Mouse (Mus musculus): ENCODE data around the gene Dnah8.
A peak's percentile ranks its signal among the peaks of the same experiment; 100 is the strongest.
"Not testable (repeated sequence)": the region's sequence is repeated elsewhere in the genome, so short reads cannot be mapped to it uniquely, and the experiment has no call there.

Dnah8 gene

DNA sequence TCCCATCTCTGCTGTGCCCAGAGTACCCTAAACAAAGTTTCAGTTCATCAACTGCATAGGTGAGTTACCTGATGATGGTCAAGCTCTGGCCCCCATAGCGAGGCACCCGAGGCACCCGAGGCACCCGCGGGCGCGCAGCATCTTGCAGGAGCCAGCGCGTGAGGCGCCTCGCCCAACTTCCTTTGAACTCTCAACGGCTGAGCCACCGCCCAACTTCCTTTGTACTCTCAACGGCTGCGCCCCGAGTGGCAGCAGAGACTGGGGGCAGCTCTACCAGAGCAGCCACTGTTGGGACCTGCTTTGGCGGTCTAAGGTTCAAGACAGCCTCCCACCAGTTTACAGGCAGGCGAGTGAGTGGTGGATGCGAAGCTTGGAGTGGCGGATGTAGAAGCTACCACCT lies at the start of gene Dnah8:
Gene Dnah8 (plus strand): TSS at position 223 of the 400 bp plus-strand sequence.
- not testable (repeated sequence) for DNase-seq (ENCODE audit: low spot score)

GRCm38 (mm10) chr17:30574783-30575075 lies 49.4 kb upstream of the Dnah8 start:
- no peak for DNase-seq (ENCODE audit: low spot score)

DNA sequence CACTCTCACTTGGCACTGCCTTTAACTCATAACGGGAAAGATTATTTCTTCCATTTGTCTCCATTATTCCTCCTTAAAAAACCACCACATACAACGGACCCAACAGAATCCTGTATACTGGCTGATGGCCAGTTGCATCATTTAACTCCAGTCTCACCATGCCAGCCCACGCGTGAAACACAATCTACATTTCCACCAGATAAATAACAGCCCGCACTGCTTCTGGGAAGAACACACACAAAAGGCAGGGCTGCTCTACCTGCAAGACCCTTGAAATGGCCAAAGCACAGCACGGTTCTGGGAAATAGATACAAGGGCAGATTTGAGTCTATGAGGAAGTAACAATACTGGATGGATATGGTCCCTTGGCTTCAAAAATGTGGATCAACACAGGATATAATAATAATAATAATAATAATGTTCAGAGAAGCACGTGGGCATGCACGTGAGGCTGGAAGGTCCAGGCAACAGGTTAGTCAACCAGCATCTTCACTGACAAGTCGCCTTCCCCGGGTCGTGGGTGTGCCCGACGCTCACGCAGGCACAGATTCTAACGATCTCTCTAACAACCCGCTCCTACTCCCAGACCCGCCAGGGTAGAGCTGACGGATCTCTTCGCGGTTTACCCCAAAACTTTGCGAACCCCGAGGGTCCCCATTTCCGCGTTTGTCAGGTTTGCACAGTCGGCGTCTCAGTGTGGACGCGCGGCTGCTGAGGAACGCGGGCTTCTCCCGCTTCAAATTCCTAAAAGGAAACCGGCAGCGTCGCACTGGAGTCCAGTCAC lies 48.8 kb upstream of the Dnah8 start:
- peak; percentile 63 for DNase-seq (ENCODE audit: low spot score)

DNA sequence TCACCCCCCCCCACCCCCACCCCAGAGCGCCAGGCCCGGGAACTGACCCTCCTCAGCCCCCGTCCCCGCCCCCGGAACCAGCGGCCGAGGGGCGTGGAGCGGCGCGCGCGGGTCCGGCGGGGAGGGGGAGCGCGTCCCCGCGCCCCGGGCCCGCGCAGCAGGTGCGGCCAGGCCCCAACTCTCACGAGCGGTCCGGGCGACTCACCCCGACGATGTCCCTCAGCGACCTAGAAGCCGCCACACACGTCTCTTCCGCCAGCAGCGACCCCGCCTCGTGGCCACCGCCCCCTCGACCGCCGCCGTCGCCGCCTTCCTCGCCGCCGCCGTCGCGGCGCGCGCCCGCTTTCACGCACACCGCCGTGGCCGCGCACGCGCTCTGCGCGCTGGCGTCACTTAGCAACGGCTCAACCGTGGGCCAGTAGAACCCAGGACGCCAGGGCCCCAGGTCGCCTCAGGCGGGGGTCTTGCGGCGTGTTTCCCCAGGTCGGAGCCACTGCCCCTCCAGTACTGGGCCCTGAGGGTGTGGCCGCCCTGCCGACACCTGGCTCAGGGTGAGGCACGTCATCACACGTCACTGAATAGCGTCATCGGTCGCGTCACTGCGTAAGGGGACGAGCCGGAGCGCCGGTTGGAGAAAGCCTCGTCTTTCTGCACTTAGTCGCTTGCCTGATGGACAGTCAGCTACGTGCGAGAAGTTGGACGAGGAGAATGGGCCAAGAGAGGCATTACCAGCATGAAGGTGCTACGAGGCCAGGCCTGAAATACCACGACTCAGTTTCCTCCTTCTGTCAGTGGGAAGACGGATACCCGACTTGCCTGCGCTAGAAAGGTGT lies 48.0 kb upstream of the Dnah8 start, which contains the start of gene Btbd9:
Gene Btbd9 (minus strand): TSS at position 548 of the 833 bp plus-strand sequence.
- peak; percentile 94 for DNase-seq (ENCODE audit: low spot score)

GRCm38 (mm10) chr17:30576946-30577345 lies 47.2 kb upstream of the Dnah8 start:
- DNase-seq (ENCODE audit: low spot score): no peak

GRCm38 (mm10) chr17:30580781-30581180 lies 43.4 kb upstream of the Dnah8 start:
- DNase-seq (ENCODE audit: low spot score): no peak

GRCm38 (mm10) chr17:30581201-30581600 lies 43.0 kb upstream of the Dnah8 start:
- DNase-seq (ENCODE audit: low spot score): no peak

DNA sequence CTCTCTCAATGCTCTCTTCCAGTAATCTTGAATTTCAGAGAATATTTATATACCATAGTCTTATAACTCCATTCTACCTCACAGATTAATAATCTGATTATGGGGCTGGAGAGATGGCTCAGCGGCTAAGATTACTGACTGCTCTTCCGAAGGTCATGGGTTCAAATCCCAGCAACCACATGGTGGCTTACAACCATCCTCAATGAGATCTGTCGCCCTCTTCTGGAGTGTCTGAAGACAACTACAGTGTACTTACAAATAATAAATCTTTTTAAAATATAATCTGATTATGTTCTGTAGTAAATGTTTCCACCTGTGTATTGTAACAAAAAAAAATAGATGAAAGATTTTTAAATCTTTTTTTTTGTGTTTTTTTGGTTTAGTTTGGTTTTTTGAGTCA lies 41.8 kb upstream of the Dnah8 start:
- no peak for DNase-seq (ENCODE audit: low spot score)

DNA sequence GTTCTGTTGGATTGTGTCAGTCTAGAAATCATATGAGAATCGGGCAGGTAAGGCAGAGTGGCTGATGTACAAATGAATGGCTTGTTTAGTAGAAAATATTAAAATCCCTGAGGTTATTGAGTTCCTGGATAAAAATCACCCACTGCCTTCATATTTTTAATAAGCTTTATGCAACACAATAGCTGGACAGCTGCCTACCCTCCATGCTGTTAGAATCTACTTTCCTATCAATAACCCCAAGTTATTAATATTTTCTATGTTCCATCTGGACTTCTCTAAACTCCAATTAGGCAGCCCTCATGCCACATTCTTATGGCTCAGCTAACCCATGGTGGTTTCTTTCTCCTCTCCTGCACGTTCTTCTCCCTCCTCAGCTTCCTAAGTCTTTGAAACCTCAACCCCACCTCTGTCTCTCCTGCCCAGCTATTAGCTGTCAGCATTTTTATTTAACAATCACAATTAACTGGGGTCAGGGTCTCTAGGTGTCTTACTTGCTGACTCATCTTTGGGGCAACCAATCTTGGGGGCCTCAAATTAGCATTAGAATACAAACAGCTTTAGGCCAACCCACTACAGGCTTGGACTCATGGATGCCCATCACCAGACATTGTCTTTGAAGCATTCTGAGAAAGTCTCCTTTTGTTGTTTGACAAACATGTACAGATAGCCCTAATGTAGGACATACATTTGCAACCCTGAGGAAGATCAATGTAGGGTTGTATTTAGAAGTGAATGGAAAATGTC lies 40.7 kb upstream of the Dnah8 start:
- DNase-seq (ENCODE audit: low spot score): no peak

GRCm38 (mm10) chr17:30590417-30591198 lies 33.5 kb upstream of the Dnah8 start:
- peak; percentile 43 for DNase-seq (ENCODE audit: low spot score)

DNA sequence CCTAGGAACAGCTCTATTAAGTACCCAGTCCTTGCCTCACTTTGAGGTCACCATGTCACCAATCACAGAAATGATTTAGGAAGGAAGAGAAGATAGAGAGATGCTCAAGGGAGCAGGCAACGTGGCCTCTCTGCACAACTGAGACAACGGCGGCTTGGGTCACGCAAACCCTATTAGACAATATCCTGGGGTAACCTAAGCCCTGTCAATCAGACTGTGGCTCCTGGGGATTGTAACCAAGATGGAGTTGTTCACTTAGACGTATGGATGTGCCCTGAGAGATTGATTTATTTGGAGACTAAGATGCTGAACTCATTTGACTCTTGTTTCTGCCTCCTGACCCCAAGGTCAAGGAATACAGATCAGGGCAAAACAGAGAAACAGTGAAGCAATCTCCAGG lies 29.7 kb upstream of the Dnah8 start:
- DNase-seq (ENCODE audit: low spot score): no peak

- DNase-seq (ENCODE audit: low spot score): no peak
Observed at GRCm38 (mm10) chr17:30594846-30595245, 29.3 kb upstream of the Dnah8 start.

GRCm38 (mm10) chr17:30597786-30598185 lies 26.4 kb upstream of the Dnah8 start:
- no peak for DNase-seq (ENCODE audit: low spot score)

DNA sequence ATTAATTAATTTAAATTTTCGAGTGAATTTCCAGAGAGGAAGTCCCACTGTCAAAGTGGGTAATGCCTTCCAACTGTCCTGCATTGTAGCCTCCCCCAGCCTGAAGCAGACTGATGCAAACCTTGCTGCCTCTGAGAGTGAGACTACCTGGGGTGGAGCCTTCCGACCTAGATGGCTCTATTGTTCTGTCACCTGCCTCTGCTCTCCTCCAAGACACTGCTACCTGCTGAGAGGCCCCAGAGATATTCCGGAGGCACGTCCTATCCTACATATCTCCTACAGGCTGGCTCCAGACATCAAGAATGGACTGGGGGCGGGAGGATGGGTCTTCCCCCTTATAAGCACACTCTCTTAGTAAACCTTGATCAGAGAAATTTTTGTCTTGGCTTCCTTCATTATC lies 25.9 kb upstream of the Dnah8 start:
- DNase-seq (ENCODE audit: low spot score): no peak

DNA sequence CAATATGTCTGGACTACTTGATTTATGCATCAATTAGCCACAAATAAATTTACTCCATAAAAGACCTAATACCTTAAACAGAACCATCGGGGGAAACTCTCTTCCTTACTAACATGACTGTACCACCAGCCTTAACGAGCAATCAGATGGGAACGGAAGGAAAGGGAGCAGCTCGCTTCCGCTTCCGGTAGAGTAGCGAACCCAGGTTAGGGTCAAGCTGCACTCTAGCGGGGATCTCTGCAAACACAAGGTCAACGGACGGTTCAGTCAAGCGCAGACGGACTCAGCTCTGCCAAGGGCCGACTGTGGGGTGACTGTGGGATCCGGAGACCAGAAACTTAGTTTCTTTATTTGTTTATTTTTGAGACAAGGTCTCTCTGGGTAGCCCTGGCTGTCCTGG lies 22.0 kb upstream of the Dnah8 start:
- DNase-seq (ENCODE audit: low spot score): no peak

GRCm38 (mm10) chr17:30604296-30604695 lies 19.9 kb upstream of the Dnah8 start:
- DNase-seq (ENCODE audit: low spot score): no peak

DNA sequence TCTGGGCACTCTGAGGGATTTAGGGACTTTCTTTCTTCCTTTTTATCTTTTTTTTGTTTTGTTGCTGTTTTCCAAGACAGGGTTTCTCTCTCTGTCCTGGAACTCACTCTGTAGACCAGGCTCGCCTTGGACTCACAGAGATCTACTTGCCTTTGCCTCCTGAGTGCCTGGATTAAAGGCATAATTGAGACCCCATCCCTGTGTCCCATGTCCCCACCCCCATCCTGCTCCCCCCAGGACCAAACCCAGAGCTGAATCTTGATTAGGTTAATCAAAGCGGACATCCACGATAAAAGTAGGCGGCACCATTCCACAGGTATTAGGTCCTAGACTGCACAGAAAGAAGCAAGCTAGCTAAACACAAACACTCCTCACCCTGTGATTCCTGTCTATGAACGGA lies 19.2 kb upstream of the Dnah8 start:
- DNase-seq (ENCODE audit: low spot score): no peak

DNA sequence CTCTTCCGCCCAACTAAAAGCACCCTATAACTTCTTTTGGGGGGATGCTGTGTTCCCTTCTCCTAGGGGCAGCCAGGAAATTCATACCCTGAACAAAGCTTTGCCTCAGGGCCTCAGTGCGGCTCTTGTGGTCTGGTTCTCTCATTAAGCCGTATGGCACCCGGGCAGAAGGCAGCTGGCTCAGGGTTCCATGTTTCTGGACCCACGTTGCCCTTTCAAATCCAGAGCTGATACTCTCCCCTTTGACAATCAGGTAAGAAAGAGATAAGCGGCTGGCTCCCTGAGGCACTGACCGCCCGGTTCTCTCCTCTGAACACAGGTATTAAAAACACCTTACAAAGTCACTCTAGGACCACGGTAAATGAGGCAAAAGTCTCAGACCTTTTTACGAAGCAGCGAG lies 17.9 kb upstream of the Dnah8 start:
- no peak for DNase-seq (ENCODE audit: low spot score)

- no peak for DNase-seq (ENCODE audit: low spot score)
Observed at GRCm38 (mm10) chr17:30606634-30607081, 17.5 kb upstream of the Dnah8 start.

DNA sequence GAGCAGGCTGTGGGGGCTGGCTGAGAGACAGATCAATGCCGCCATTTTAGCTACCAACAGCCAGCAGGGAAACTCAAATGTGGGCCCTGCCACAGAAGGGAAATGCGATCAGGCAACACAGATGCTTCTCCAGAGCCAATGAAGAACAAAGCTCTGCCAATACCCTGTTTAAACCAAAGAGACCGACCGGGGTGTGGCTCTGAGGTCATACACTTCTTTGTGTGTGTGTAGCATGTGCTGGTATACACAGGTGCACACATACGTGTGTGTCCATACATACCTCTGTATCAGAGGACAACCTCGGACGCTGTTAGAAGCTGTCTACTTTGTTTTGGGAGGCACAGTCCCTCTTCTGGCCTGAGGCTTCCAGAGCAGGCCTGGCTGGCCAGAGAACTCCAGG lies 16.8 kb upstream of the Dnah8 start:
- no peak for DNase-seq (ENCODE audit: low spot score)

DNA sequence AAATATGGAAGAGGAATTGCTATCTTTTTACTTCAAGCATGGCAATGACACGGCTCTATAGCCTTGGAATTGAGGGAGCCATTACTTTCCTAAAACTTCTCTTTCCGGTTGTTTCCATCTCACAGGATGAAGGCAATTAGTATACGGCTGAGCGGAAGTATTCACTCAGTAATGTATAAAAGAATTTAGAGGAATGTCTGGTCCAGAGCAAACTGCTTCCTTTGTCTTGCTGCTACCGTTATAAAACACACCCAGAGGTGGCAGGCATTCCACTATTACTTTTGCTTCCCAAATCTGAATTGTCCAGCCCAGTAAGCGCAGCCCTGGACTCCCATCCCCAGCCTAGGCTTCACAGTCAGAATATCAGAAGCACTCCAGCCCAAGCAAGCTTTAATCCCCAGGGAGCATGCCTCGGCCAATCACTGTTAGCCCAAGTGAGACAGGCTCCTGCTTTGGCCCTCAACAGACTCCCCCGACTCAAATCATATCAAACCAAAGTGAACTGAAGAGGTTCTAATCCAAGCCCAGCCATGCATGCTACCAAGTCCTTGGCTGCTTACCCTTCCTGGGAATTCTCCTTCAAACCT lies 16.2 kb upstream of the Dnah8 start:
- no peak for DNase-seq (ENCODE audit: low spot score)

Data from urinary bladder, postnatal 25 days (tissue).